Mouse (Mus musculus) G1E (cell line): ENCODE data around the gene Ube2d2b.

ENCODE experiments used
- CTCF ChIP-seq: IDR thresholded peaks from 2 replicates; pipeline ENCODE4 v1.5.1; 2012; ENCODE audit warnings: low read depth, low read length, inconsistent platforms, mixed read lengths
- GATA1 ChIP-seq: IDR thresholded peaks from 2 replicates; pipeline ENCODE4 v1.6.1; 2012; ENCODE audit warnings: borderline replicate concordance, low read length, inconsistent platforms, mixed read lengths
- GATA2 ChIP-seq: IDR thresholded peaks from 2 replicates; pipeline ENCODE4 v1.6.1; 2012; ENCODE audit warnings: low read depth, low read length, inconsistent platforms, borderline replicate concordance
- POLR2AphosphoS5 ChIP-seq: IDR thresholded peaks from 2 replicates; pipeline ENCODE4 v1.6.1; 2012; ENCODE audit warnings: low read depth, low read length, inconsistent platforms; ENCODE audit not compliant: insufficient replicate concordance
- TAL1 ChIP-seq: conservative IDR thresholded peaks from 2 replicates; pipeline ENCODE4 v1.6.1; 2012; ENCODE audit warnings: low read depth, low read length, inconsistent platforms, mixed read lengths

DNA sequence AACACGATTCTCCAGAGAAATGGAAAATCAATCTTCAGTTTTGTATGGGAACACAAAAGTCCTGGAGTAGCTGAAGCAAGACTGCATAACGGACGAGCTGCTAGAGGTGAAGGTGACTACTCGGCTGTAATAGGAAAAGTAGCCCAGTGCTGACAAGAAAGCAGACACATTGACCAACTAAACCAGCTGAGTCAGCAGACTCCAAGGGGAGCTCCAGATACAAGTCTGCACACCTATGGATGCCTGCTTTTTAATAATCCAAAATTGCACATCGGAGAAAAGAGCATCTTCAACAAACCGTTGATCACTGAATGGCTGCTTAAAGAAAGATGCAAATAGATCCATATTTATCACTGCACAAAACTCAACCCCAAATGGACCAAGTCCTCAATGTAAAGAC lies 31.6 kb upstream of the Ube2d2b start:
- TF ChIP-seq CTCF = no peak
- TF ChIP-seq TAL1 = no peak
- TF ChIP-seq GATA1 = no peak
- no peak for TF ChIP-seq GATA2
- TF ChIP-seq POLR2AphosphoS5 = no peak
